Mouse (Mus musculus) forebrain, embryonic 11.5 days (tissue): ENCODE data around the gene Nlk. TPM values are rescaled to one million over a fixed set of nuclear protein-coding genes. Genes with fewer than 3 reads are reported as not detected.

Source experiments
- ATAC-seq: fragments of 200-750 bp; cut with Nextera tagmentation; replicated peaks from 2 replicates; pipeline ENCODE4 v1.8.0; 2017; ENCODE audit warnings: moderate TSS enrichment; ENCODE audit not compliant: low FRiP score
- DNase-seq: peaks from one replicate; pipeline ENCODE4 v3.0.0-alpha.2; 2017; ENCODE audit warnings: low spot score
- H3K27ac ChIP-seq: fragments of 300-500 bp; sonication (generic); 2 replicates; pipeline ENCODE4 v1.5.1; 2014; ENCODE audit warnings: low read depth, low read length
- H3K27me3 ChIP-seq: fragments of 300-500 bp; sonication (generic); 2 replicates; pipeline ENCODE4 v1.6.1; 2014; ENCODE audit warnings: mild to moderate bottlenecking, low read length, mixed read lengths; ENCODE audit not compliant: control insufficient read depth, insufficient read depth
- H3K36me3 ChIP-seq: fragments of 300-500 bp; sonication (generic); 2 replicates; pipeline ENCODE4 v1.6.1; 2014; ENCODE audit warnings: mild to moderate bottlenecking, low read length, moderate library complexity, mixed read lengths; ENCODE audit not compliant: control insufficient read depth, insufficient read depth
- H3K4me1 ChIP-seq: fragments of 300-500 bp; sonication (generic); replicated peaks from 2 replicates; pipeline ENCODE4 v1.6.1; 2014; ENCODE audit warnings: low read length, mixed read lengths; ENCODE audit not compliant: control insufficient read depth, insufficient read depth
- H3K4me2 ChIP-seq: fragments of 300-500 bp; sonication (generic); 2 replicates; pipeline ENCODE4 v1.6.1; 2014; ENCODE audit warnings: low read depth, mild to moderate bottlenecking, low read length, moderate library complexity, mixed read lengths; ENCODE audit not compliant: severe bottlenecking
- H3K4me3 ChIP-seq: fragments of 300-500 bp; sonication (generic); 2 replicates; pipeline ENCODE4 v1.5.1; 2014; ENCODE audit warnings: low read depth, low read length
- H3K9ac ChIP-seq: fragments of 300-500 bp; sonication (generic); 2 replicates; pipeline ENCODE4 v1.6.1; 2014; ENCODE audit warnings: low read length
- H3K9me3 ChIP-seq: fragments of 300-500 bp; sonication (generic); 2 replicates; pipeline ENCODE4 v1.6.1; 2016; ENCODE audit warnings: low read length, mixed read lengths; ENCODE audit not compliant: control insufficient read depth
- WGBS: fragments of 180-500 bp; shearing (Covaris S2); extraction: QIAGEN DNeasy Blood & Tissue Kit; methylation state at CpG from one replicate; pipeline ENCODE4 v1.1.7; 2014; 5-methylcytosine and 5-hydroxymethylcytosine counted together
- polyA plus RNA-seq: library from polyadenylated mRNA; unstranded; fragments of >200 nt; fragmentation: Nextera tagmentation; extraction: Ambion mirVana; gene quantifications from 2 replicates; pipeline ENCODE4 v1.2.1, GENCODE M21; 2014

Nlk gene
- polyA plus RNA-seq, 1 experiment from 2014 or later, result 33.6 TPM

DNA sequence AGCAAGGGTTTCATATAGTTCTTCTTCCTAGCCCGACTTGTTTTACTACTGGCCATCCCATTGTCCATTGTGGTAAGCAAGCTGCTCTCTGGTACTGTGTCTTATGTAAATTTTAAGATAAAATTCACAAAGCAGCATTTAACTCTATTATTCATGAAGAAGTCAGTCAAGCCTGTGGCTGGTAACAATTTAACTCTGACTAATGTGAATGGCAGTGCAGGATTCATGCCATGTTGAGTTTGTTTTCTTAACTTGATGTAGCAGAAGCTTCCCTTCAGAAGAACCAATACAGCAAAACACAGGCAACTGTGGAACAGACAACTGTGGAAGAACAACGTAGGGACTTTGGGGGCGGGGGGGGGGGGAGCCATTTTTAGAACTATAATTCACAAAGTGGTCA lies 68.3 kb downstream of the Nlk start:
- H3K4me2 ChIP-seq, result no peak overlapping the region
- ATAC-seq (no peak), DNase-seq (no peak)
- H3K27ac ChIP-seq, result no peak overlapping the region
- H3K4me1 ChIP-seq, result no peaks in the 10 kb centered on the region
- H3K27me3 ChIP-seq, result no peaks in the 10 kb centered on the region
- H3K9me3 ChIP-seq, result no peaks in the 10 kb centered on the region
- H3K9ac ChIP-seq, result no peak overlapping the region
- WGBS, result 90% methylated on average over 3 of the region's 3 CpGs
- H3K4me3 ChIP-seq, result no peak overlapping the region
- H3K36me3 ChIP-seq, result no peaks in the 10 kb centered on the region

DNA sequence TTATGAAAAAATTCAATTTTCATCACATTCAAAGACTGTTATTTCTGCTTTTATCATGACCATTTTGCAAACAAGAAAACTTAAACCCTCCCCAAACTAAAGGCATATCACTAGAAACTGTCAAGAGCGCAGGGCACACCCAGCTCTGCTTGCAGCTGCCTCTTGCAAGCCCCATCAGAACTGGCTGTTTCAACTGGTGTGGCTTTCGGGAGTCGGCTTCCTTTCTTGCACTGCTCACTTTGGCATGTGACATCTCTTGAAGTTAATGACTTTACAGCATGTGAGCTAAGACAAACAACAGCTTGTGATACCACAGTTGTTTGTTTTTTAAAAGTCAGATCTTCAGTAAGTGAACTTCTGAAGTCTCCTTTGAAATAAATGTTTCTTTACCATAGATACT lies 72.8 kb downstream of the Nlk start:
- Histone ChIP-seq H3K9me3 (no peaks in the 10 kb centered on the region), H3K9ac (no peak overlapping the region), H3K27me3 (no peaks in the 10 kb centered on the region; the same call in 1 of the 2 replicates), H3K4me2 (no peak overlapping the region), H3K27ac (no peak overlapping the region), H3K4me1 (no peaks in the 10 kb centered on the region), H3K36me3 (no peaks in the 10 kb centered on the region), H3K4me3 (no peak overlapping the region)
- WGBS, result 81% methylated on average over 3 of the region's 3 CpGs
- no peak for ATAC-seq
- no peak for DNase-seq

DNA sequence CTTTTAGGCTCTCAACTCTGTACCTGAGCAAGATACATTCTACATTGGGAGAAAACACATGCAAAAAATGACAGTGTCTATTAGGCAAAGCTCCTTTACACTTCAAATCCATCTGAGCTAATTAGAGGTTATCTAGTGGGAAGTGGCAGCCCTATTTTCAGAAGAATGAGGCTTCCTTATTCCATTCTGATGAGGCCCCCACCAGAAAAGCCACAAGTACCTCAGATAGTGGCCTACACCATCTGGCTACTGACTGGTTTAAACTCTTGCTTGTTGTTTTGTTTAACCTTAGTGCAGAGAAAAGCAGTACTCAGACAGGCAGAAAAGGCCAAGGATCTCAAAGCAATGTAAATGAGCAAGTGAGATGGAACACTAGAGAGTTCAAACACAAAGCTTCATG lies 75.2 kb downstream of the Nlk start:
- Histone ChIP-seq H3K4me1 (no peaks in the 10 kb centered on the region), H3K9ac (no peak overlapping the region), H3K27ac (no peak overlapping the region), H3K9me3 (no peaks in the 10 kb centered on the region), H3K4me3 (no peak overlapping the region), H3K4me2 (no peak overlapping the region), H3K27me3 (no peaks in the 10 kb centered on the region; the same call in 1 of the 2 replicates), H3K36me3 (no peaks in the 10 kb centered on the region)
- DNase-seq (no peak), ATAC-seq (no peak)

DNA sequence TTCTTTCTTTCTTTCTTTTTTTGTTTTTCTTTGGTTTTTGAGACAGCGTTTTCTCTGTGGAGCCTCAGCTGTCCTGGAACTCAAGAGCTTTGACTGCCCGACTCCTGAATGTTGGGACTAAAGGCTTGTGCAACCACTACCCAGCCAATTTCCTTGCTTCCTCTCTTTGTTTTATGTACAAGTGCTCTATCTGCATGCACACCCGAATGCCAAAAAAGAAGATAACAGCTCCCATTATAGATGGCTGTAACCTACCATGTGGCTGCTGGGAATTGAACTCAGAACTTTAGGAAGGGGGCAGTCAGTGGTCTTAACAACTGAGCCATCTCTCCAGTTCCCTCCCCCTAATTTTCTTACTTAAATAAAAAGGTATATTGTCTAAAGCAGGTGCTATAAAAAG lies 77.0 kb downstream of the Nlk start:
- no peak overlapping the region for H3K4me3 ChIP-seq
- ATAC-seq, result no peak
- H3K36me3 ChIP-seq, result no peaks in the 10 kb centered on the region
- H3K9me3 ChIP-seq, result no peaks in the 10 kb centered on the region
- WGBS, result 94% methylated on average over 3 of the region's 3 CpGs
- no peak overlapping the region for H3K27ac ChIP-seq
- H3K4me2 ChIP-seq, result no peak overlapping the region
- no peak overlapping the region for H3K9ac ChIP-seq
- no peak for DNase-seq
- no peaks in the 10 kb centered on the region for H3K4me1 ChIP-seq
- H3K27me3 ChIP-seq, result no peaks in the 10 kb centered on the region; the same call in 1 of the 2 replicates

DNA sequence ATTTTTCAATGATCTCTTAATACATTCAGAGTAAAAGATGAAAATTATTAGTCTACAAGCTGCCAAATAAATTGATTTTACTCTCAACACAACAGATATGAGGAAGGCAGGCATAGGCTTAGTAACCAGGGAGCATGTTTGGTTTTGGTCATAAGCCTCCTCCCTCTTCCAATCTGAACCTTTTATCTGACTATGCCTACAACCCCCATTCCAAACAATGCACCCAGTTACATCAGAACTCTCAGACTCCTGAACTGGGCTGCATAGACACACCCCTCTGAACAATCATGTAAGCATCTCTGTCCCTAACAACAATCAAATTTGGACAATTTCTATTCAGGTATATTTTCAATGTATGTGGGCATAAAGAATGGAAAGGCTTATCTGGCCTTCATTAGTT lies 85.9 kb downstream of the Nlk start:
- DNase-seq (no peak), ATAC-seq (no peak)

DNA sequence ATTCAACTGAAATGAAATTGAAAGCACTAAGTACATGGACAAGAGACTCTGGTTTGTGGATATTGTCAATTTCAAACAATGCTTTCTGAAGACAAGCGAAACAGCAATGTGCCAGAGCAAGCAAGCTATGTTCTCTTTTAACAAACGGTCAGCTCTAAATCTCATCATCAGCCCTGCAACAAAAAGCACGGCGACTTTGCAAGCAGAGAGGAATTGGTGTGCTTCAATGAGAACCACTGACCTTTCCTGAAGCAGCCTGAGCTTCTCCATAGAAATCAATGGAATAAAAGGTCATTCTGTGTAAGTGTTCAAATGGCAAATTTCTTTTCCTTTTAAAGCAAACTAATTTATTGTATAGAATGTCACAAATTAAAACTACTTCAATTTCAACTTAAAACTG lies 87.5 kb downstream of the Nlk start:
- no peak overlapping the region for H3K4me2 ChIP-seq
- no peaks in the 10 kb centered on the region for H3K4me1 ChIP-seq
- DNase-seq, result no peak
- no peaks in the 10 kb centered on the region for H3K27me3 ChIP-seq
- 79% methylated on average over 4 of the region's 4 CpGs for WGBS
- H3K36me3 ChIP-seq, result no peaks in the 10 kb centered on the region
- no peak overlapping the region for H3K27ac ChIP-seq
- H3K9me3 ChIP-seq, result no peaks in the 10 kb centered on the region
- H3K9ac ChIP-seq, result no peak overlapping the region
- H3K4me3 ChIP-seq, result no peak overlapping the region
- no peak for ATAC-seq

More for the DNA sequence above, 85.9 kb downstream of the Nlk start:
- Histone ChIP-seq H3K27me3 (no peaks in the 10 kb centered on the region), H3K27ac (no peak overlapping the region), H3K4me1 (no peaks in the 10 kb centered on the region), H3K4me2 (no peak overlapping the region), H3K9ac (no peak overlapping the region), H3K4me3 (no peak overlapping the region), H3K36me3 (no peaks in the 10 kb centered on the region), H3K9me3 (no peaks in the 10 kb centered on the region)

GRCm38 (mm10) chr11:78604826-78605225 lies 92.3 kb downstream of the Nlk start:
- Histone ChIP-seq H3K27ac (no peak overlapping the region), H3K9ac (no peak overlapping the region), H3K36me3 (no peaks in the 10 kb centered on the region), H3K4me2 (no peak overlapping the region), H3K27me3 (no peaks in the 10 kb centered on the region), H3K9me3 (no peaks in the 10 kb centered on the region), H3K4me3 (no peak overlapping the region), H3K4me1 (no peaks in the 10 kb centered on the region)
- ATAC-seq (no peak), DNase-seq (no peak)
- WGBS, result 77% methylated on average over 1 of the region's 1 CpGs

- Histone ChIP-seq H3K36me3 (no peaks in the 10 kb centered on the region), H3K9ac (no peak overlapping the region), H3K27me3 (no peaks in the 10 kb centered on the region), H3K27ac (no peak overlapping the region), H3K4me2 (no peak overlapping the region), H3K4me1 (no peaks in the 10 kb centered on the region), H3K9me3 (no peaks in the 10 kb centered on the region), H3K4me3 (no peak overlapping the region)
- WGBS, result 88% methylated on average over 3 of the region's 3 CpGs
- no peak for ATAC-seq
- DNase-seq, result no peak
Measured at GRCm38 (mm10) chr11:78602781-78603180, 94.4 kb downstream of the Nlk start.

GRCm38 (mm10) chr11:78600926-78601590 lies 96.1 kb downstream of the Nlk start:
- Histone ChIP-seq H3K4me3 (no peak overlapping the region), H3K9ac (no peak overlapping the region), H3K4me1 (no peaks in the 10 kb centered on the region), H3K9me3 (no peaks in the 10 kb centered on the region), H3K4me2 (no peak overlapping the region), H3K27me3 (no peaks in the 10 kb centered on the region), H3K36me3 (no peaks in the 10 kb centered on the region), H3K27ac (no peak overlapping the region)
- ATAC-seq, result no peak
- no peak for DNase-seq
- 90% methylated on average over 4 of the region's 4 CpGs for WGBS
